Mouse (Mus musculus): ENCODE measurements around the gene Fam214a. TPM values are rescaled to one million over a fixed set of nuclear protein-coding genes. Genes with fewer than 3 reads are reported as not detected.

The Fam214a gene
- 20.9 and 21.5 TPM in 2 replicates for polyA plus RNA-seq (2012; rRNA removed)

GRCm38 (mm10) chr9:74952756-74953247, at the start of gene Fam214a:
Fam214a (plus strand) TSS chr9:74952884.

GRCm38 (mm10) chr9:75037451-75038356, 85.0 kb downstream of the Fam214a start, which contains the start of gene Arpp19:
Arpp19 (plus strand) TSS chr9:75037614.

GRCm38 (mm10) chr9:75070457-75071028, 117.9 kb downstream of the Fam214a start, which contains the start of gene Myo5a:
Myo5a (plus strand) TSS chr9:75071015.

Other genes with a start within 250 kb of the Fam214a start
- 0.15 and 0.37 TPM in 2 replicates for gene Onecut1, start 91.0 kb upstream of the Fam214a start, polyA plus RNA-seq (2012; rRNA removed)
- gene Arpp19, start 84.7 kb downstream of the Fam214a start, polyA plus RNA-seq (2012; rRNA removed) = 7.9 and 11.9 TPM in 2 replicates
- 6.1 and 6.5 TPM in 2 replicates for gene Myo5a, start 118.1 kb downstream of the Fam214a start, polyA plus RNA-seq (2012; rRNA removed)